Mouse (Mus musculus) G1E (cell line): Measurements from ENCODE around the gene Gm364.

Experiments used
- CTCF ChIP-seq: IDR thresholded peaks from 2 replicates; pipeline ENCODE4 v1.5.1; 2012; ENCODE audit warnings: low read depth, low read length, inconsistent platforms, mixed read lengths
- GATA1 ChIP-seq: IDR thresholded peaks from 2 replicates; pipeline ENCODE4 v1.6.1; 2012; ENCODE audit warnings: borderline replicate concordance, low read length, inconsistent platforms, mixed read lengths
- POLR2AphosphoS5 ChIP-seq: IDR thresholded peaks from 2 replicates; pipeline ENCODE4 v1.6.1; 2012; ENCODE audit warnings: low read depth, low read length, inconsistent platforms; ENCODE audit not compliant: insufficient replicate concordance
- TAL1 ChIP-seq: conservative IDR thresholded peaks from 2 replicates; pipeline ENCODE4 v1.6.1; 2012; ENCODE audit warnings: low read depth, low read length, inconsistent platforms, mixed read lengths

GRCm38 (mm10) chrX:57374029-57374428, 34.9 kb upstream of the Gm364 start:
- TF ChIP-seq CTCF (no peak), TAL1 (no peak), POLR2AphosphoS5 (no peak), GATA1 (no peak)
